20 mouse cellular contexts compared by ENCODE assay signal in the genomic region with DNA sequence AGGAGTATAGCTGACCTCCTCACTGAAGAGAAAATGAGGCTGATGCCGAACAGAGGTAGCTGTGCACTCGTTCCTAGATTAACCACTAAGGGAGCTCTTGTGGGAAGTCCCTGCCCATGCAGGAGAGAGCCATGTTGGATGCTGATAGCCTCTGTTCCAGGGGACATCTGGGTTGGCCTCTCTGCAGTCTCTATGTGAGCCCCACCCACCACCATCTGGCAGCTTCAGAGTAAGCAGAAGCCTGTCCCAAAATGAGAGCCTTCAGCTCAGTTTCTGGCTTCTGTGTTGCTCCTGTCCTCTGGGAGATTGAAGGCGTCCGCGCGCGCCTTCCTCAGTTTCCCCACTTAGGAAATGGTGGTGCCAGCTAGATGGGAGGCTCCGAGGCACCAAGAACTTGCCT. TPM values are rescaled to one million over a fixed set of nuclear protein-coding genes. Genes with fewer than 3 reads are reported as not detected.
DNase-seq lines count a peak whose midpoint lies in the region; ATAC-seq and TF ChIP-seq lines count a peak whose summit lies in the region.
"Had no signal": no experiment of that assay in that cellular context is flagged by ENCODE, and none has a peak within 500 bp of the region (broad histone marks: within the 10 kb centered on the region; RNA-seq: fewer than 3 reads in every experiment).

No protein-coding gene starts in this region.

- peak; percentile 34 to 46 for DNase-seq in heart, adult 9 months (ENCODE audit: low spot score in 2 of 2)
- DNase-seq in heart, postnatal 36 days, result no peak
- DNase-seq in limb, embryonic 11.5 days (ENCODE audit: low spot score), result no peak
- no peak for DNase-seq in limb, embryonic 10.5 days (ENCODE audit: low spot score)
- peak; percentile 59 for DNase-seq in gastrocnemius, postnatal 25 days
- DNase-seq in testis, postnatal 14 days (ENCODE audit: low spot score), result no peak
- no peak for DNase-seq in forebrain, postnatal 0 days
- DNase-seq: cerebellum, adult 8-10 months; kidney, adult 18-20 months; kidney, postnatal 25 days; spleen, adult 18-20 months; thymus, adult 18-20 months; thymus, postnatal 4 days had no signal

- no peak overlapping the region for H3K4me2 ChIP-seq in limb, embryonic 11.5 days (ENCODE audit: low read depth, severe bottlenecking)
- no peak overlapping the region for H3K4me2 ChIP-seq in forebrain, postnatal 0 days (ENCODE audit: low read depth)
- H3K4me2 ChIP-seq: forebrain, embryonic 13.5 days; heart, embryonic 13.5 days; limb, embryonic 15.5 days; liver, embryonic 15.5 days; midbrain, embryonic 12.5 days had no signal

- 0 out of 2 replicates have a peak, but pooled peaks have one; percentile 11 for ATAC-seq in limb, embryonic 11.5 days (ENCODE audit: insufficient number of reproducible peaks, low FRiP score, low TSS enrichment, low read depth)
- ATAC-seq in forebrain, postnatal 0 days, result no peak
- ATAC-seq: forebrain, embryonic 13.5 days had no signal

- no peak overlapping the region for H3K27ac ChIP-seq in limb, embryonic 11.5 days (replicated peaks; ENCODE audit: low read depth, low read length)
- no peak overlapping the region for H3K27ac ChIP-seq in limb, embryonic 10.5 days
- H3K27ac ChIP-seq in forebrain, postnatal 0 days (ENCODE audit: low read depth, low read length), result no peak overlapping the region
- H3K27ac ChIP-seq: forebrain, embryonic 13.5 days; heart, embryonic 13.5 days; limb, embryonic 15.5 days; liver, embryonic 15.5 days; midbrain, embryonic 12.5 days had no signal

- intact Hi-C loops in heart, postnatal 36 days (cut with DNase I), result no loop called here

- H3K4me3 ChIP-seq in limb, embryonic 11.5 days (ENCODE audit: low read depth, low read length), result no peak overlapping the region
- H3K4me3 ChIP-seq in limb, embryonic 10.5 days, result no peak overlapping the region
- H3K4me3 ChIP-seq in forebrain, postnatal 0 days (ENCODE audit: low read depth, low read length), result no peak overlapping the region
- H3K4me3 ChIP-seq: erythroblast, embryonic 14.5 days; forebrain, embryonic 13.5 days; heart, embryonic 13.5 days; limb, embryonic 15.5 days; liver, embryonic 15.5 days; midbrain, embryonic 12.5 days; myocyte had no signal

- H3K9ac ChIP-seq in limb, embryonic 11.5 days (ENCODE audit: low read length), result no peak overlapping the region
- H3K9ac ChIP-seq in forebrain, postnatal 0 days, result no peak overlapping the region
- H3K9ac ChIP-seq: forebrain, embryonic 13.5 days; heart, embryonic 13.5 days; limb, embryonic 15.5 days; liver, embryonic 15.5 days; midbrain, embryonic 12.5 days had no signal

- H3K27me3 ChIP-seq in limb, embryonic 11.5 days (ENCODE audit: control insufficient read depth, insufficient read depth, low read length), result peaks cover 12% of the 10 kb centered on the region
- H3K27me3 ChIP-seq in limb, embryonic 10.5 days (ENCODE audit: low read depth, poor library complexity, severe bottlenecking), result peaks cover 92% of the 10 kb centered on the region
- no peaks in the 10 kb centered on the region for H3K27me3 ChIP-seq in forebrain, postnatal 0 days (ENCODE audit: insufficient read depth, low read length)
- H3K27me3 ChIP-seq: forebrain, embryonic 13.5 days; midbrain, embryonic 12.5 days had no signal

- peaks cover 12% of the 10 kb centered on the region; the same call in 1 of the 2 replicates for H3K4me1 ChIP-seq in limb, embryonic 11.5 days (ENCODE audit: control insufficient read depth, insufficient read depth, low read length)
- H3K4me1 ChIP-seq in limb, embryonic 10.5 days, result peaks cover 45% of the 10 kb centered on the region
- no peaks in the 10 kb centered on the region for H3K4me1 ChIP-seq in forebrain, postnatal 0 days (ENCODE audit: insufficient read depth)
- H3K4me1 ChIP-seq: forebrain, embryonic 13.5 days; liver, embryonic 15.5 days; midbrain, embryonic 12.5 days had no signal

- TF ChIP-seq CTCF in forebrain, postnatal 0 days (IDR thresholded peaks at IDR 0.05; ENCODE audit: low read depth), result no peak

- no peaks in the 10 kb centered on the region for H3K9me3 ChIP-seq in limb, embryonic 11.5 days (ENCODE audit: control insufficient read depth, low read length)
- no peaks in the 10 kb centered on the region for H3K9me3 ChIP-seq in limb, embryonic 10.5 days (replicated peaks)
- H3K9me3 ChIP-seq in forebrain, postnatal 0 days (ENCODE audit: low read length), result no peaks in the 10 kb centered on the region
- H3K9me3 ChIP-seq: forebrain, embryonic 13.5 days; heart, embryonic 13.5 days; limb, embryonic 15.5 days; liver, embryonic 15.5 days; midbrain, embryonic 12.5 days had no signal

- no peaks in the 10 kb centered on the region for H3K36me3 ChIP-seq in limb, embryonic 11.5 days (ENCODE audit: control insufficient read depth, insufficient read depth, low read length)
- no peaks in the 10 kb centered on the region for H3K36me3 ChIP-seq in limb, embryonic 10.5 days
- no peaks in the 10 kb centered on the region for H3K36me3 ChIP-seq in forebrain, postnatal 0 days (ENCODE audit: insufficient read depth)
- H3K36me3 ChIP-seq: heart, embryonic 13.5 days; limb, embryonic 15.5 days; liver, embryonic 15.5 days; midbrain, embryonic 12.5 days had no signal

- WGBS in limb, embryonic 11.5 days, result 70% methylated on average over 8 of the region's 8 CpGs
- 83% methylated on average over 8 of the region's 8 CpGs for WGBS in limb, embryonic 10.5 days
- 89% methylated on average over 8 of the region's 8 CpGs for WGBS in forebrain, postnatal 0 days

RNA-seq across cellular contexts. Expression of a gene that starts 53.7 kb away (rescaled TPM):
- 10 to 100 TPM; 71.1 to 72.8 TPM for total RNA-seq in heart, postnatal 36 days (2021)
- 78.3 and 87.2 TPM in 2 replicates for polyA plus RNA-seq in limb, embryonic 11.5 days (2014; fragmentation: Nextera tagmentation; extraction: Ambion mirVana)
- polyA plus RNA-seq in limb, embryonic 10.5 days (2016; fragmentation: Nextera tagmentation; extraction: Ambion mirVana), result 50.8 and 56.2 TPM in 2 replicates
- 100 to 1,000 TPM in 1 of 2 experiments, 10 to 100 TPM in 1; 80.3 to 106 TPM for total RNA-seq in gastrocnemius, postnatal 25 days (2021)
- 88.8 and 97.3 TPM in 2 replicates for total RNA-seq in forebrain, postnatal 0 days (2014; rRNA removed)
- polyA plus RNA-seq in forebrain, postnatal 0 days (2015; fragmentation: Nextera tagmentation; extraction: Ambion mirVana), result 45.1 and 51.3 TPM in 2 replicates

Comparison
In these comparisons a context has a peak if more than half of its experiments do, and no peak if none do; other contexts are left out.
1. DNase-seq: peak in heart, adult 9 months (2 of 2) and gastrocnemius, postnatal 25 days (single experiment); none in heart, postnatal 36 days (0 of 2), limb, embryonic 11.5 days (single experiment), limb, embryonic 10.5 days (single experiment), testis, postnatal 14 days (single experiment) and forebrain, postnatal 0 days (single experiment).